Mouse (Mus musculus) heart, adult 2 months (tissue): ENCODE data around the gene Cd300lf.

ENCODE experiments used
- CTCF ChIP-seq: fragments of 200-600 bp; IDR thresholded peaks from 2 replicates; pipeline ENCODE4 v1.8.1; 2022; ENCODE audit warnings: antibody characterized with exemption, mild to moderate bottlenecking, moderate library complexity
- POLR2A ChIP-seq: fragments of 200-500 bp; IDR thresholded peaks from 2 replicates; pipeline ENCODE4 v1.6.1; 2011; ENCODE audit warnings: mild to moderate bottlenecking, low read depth, low read length, control low read depth; ENCODE audit not compliant: insufficient read depth

DNA sequence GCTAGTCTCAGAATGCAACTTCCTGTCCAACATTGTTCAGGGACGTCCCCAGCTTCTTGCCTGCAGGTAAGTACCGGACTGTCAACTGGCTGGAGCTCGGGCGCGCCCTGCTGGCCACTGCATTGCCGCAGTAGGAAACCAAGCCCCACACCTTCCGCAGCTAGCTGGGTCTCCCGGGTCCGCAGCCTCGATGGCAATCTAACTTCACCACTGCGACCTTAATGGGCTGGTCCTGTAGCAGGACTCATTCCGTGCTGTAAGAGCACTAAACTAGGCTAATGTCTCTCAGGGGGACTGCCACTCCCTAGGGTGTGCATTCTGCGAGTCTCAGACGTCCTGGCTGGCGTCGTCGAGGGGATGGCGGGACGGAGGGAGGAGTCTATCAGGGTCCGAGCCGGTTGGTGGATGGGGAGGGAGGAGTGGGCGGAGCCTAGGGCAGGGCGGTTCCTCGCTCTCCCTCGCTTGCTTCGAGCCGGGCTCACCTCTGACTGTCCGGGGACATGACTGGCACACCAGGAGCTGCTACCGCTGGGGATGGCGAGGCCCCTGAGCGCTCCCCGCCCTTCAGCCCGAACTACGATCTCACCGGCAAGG is 20.0 kb upstream of the Cd300lf start:
- TF ChIP-seq CTCF, result peak; percentile 89
- TF ChIP-seq POLR2A, result peak; percentile 39; the same call in 1 of the 2 replicates
